Mouse (Mus musculus) testis, postnatal 14 days (tissue): Measurements from ENCODE around the gene Ube2m.

Experiments
- DNase-seq: peaks from one replicate; pipeline ENCODE4 v3.0.0; 2021; ENCODE audit warnings: low spot score

Gene Ube2m

GRCm38 (mm10) chr7:12998851-12999250 is 39.2 kb downstream of the Ube2m start, which contains the start of gene Trim28:
Trim28 (plus strand) TSS chr7:12999114.
- no peak for DNase-seq

DNA sequence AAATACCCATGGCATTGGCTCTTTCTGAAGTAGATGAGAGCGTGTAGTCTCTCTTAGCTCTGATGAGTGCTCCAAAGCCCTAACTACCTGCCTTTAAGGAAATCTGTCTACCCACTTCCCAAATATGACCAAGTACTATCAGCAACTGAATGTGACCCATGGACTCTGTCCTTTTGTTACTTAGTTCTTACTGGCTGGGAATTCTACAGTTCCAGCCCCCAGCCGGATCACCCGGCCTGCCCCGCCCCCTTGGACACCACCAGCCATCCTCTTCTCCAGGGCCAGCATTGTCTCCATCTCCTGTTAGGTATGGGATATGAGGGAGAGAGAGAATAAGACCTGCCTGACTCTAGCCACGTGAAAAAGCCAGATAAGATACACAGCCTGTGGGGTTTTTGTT is 40.0 kb downstream of the Ube2m start, which contains the start of gene Slc27a5:
Slc27a5 (minus strand) TSS at position 140 of the 400 bp plus-strand sequence.
- DNase-seq, result no peak

- DNase-seq, result no peak
These were observed 40.8 kb downstream of the Ube2m start for GRCm38 (mm10) chr7:12997230-12997629.

- no peak for DNase-seq
These were observed 42.2 kb downstream of the Ube2m start for GRCm38 (mm10) chr7:12995862-12996261.

GRCm38 (mm10) chr7:12993148-12993547 is 44.9 kb downstream of the Ube2m start:
- DNase-seq, result no peak

- DNase-seq, result no peak
These were observed 45.9 kb downstream of the Ube2m start for GRCm38 (mm10) chr7:12992222-12992621.

DNA sequence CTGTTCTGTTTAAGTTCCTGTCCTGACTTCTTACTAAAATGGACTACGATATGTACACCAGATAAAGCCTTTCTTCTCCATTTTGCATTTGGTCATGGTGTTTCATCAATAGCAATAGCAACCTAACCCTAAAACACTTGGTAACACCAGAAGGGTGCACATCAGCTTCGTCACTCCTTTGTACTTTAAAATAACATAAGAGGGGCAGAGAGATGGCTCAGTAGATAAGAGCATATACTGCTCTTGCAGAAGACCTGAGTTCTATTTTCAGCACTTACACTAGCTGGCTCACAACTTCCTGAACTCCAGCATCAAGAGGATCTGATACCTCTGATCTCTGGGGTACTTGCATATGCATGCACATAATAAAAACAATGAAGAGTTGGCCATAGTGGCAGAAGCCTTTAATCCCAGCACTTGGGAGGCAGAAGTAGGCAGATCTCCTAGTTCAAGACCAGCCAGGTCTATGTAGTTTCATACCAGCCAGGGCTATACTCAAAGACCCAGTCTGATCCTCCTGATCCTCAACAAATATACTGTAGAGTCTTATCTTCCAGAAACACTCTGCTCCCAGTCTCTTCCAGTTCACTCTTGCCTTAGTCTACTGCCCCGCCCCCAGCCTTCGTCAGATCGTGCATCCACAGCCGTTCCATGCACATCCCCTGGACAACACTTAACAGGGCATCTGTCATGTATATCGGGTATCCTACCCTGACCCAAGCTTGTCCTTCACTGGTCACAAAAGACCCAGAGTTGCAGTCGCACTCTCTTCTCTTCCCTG is 50.5 kb downstream of the Ube2m start:
- DNase-seq, result no peak

- DNase-seq, result no peak
These were observed 51.2 kb downstream of the Ube2m start for GRCm38 (mm10) chr7:12986906-12987305.

- no peak for DNase-seq
These were observed 52.4 kb downstream of the Ube2m start for GRCm38 (mm10) chr7:12985724-12986123.
